Mouse (Mus musculus): ENCODE data around the gene Fnip2. TPM values are rescaled to one million over a fixed set of nuclear protein-coding genes. Genes with fewer than 3 reads are reported as not detected.

Fnip2 gene
- polyA plus RNA-seq, 1 experiment from 2014 or later, result 6.5 TPM

DNA sequence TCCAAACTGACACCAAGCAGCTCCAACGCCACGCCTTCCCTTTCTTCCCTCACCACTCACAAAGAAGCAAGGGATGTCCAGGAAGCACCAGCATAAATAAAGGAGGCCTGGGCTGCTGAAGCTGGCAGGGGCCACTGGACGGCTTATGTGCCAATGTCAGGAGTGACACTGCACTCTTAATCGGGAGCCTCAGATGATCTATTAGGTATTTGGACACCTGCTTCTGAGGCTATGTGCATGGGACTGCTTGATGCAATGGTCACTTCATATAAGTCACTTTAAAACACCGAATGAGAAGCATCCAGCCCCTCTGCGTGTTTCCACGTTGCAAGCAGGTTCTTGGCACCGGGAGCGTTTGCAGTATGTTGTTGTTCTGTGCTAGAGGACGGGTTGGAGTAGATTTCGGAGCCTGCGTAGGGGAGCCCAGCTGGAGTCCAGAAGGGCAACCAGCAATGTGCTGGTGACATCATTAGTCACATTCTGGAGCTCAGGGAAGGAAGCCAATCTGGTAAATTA, 126.6 kb downstream of the Fnip2 start:
- DNase-seq (ENCODE audit: extremely low spot score, low spot score), result no peak
- Histone ChIP-seq H3K4me3 (no peak overlapping the region), H3K27ac (no peak overlapping the region), H3K36me3 (replicated peaks) (no peaks in the 10 kb centered on the region), H3K9me3 (peaks cover 4% of the 10 kb centered on the region; the same call in 1 of the 2 replicates), H3K4me1 (no peaks in the 10 kb centered on the region), H3K27me3 (ENCODE audit: poor library complexity, severe bottlenecking) (no peaks in the 10 kb centered on the region)
- WGBS, result 82% methylated on average over 12 of the region's 12 CpGs

DNA sequence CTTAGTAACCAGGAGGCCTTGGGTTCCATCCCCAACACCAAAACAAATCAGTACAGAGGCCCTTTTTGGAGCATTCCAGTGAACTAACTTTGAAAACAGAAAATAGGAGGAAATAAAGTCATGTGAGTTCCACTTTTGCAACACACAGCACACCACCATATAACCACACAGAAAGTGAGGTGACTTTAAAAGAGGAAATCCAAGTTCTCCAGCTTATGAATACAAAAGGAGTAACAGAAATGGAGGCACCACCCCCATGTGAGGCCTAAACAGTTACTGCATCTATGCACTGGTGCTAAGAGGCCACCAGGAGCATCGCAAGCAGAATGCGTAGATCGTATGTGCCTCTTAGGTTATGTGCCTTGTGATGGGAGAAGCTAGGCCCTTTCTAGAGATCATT, 129.3 kb downstream of the Fnip2 start:
- DNase-seq (ENCODE audit: extremely low spot score, low spot score), result no peak
- WGBS, result 96% methylated on average over 3 of the region's 3 CpGs
- no peaks in the 10 kb centered on the region for H3K9me3 ChIP-seq
- peaks cover 5% of the 10 kb centered on the region; the same call in 1 of the 2 replicates for H3K4me1 ChIP-seq
- H3K36me3 ChIP-seq (replicated peaks), result no peaks in the 10 kb centered on the region
- no peaks in the 10 kb centered on the region for H3K27me3 ChIP-seq (ENCODE audit: poor library complexity, severe bottlenecking)
- no peak overlapping the region for H3K27ac ChIP-seq
- no peak overlapping the region for H3K4me3 ChIP-seq

DNA sequence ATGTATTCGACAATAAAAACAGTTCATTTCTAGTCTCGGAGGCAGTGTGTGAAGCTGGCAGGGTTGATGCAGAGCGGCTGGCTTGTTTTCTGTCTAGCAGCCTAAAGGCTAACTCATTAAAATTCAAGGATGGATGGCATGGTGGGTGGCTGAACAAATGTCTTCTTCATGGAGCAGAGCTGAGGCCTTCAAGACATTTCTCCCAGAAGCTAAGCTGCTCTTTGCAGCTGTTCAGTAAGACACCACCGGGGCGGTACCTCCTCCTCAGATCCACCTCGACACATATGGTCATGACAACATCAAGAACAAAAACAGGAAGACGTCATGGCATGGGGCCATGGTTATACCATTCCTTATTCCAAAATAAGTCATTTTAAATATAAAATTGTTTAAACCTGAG, 131.4 kb downstream of the Fnip2 start:
- peaks cover 5% of the 10 kb centered on the region; the same call in 1 of the 2 replicates for H3K4me1 ChIP-seq
- 92% methylated on average over 7 of the region's 7 CpGs for WGBS
- H3K27ac ChIP-seq, result no peak overlapping the region
- H3K4me3 ChIP-seq, result no peak overlapping the region
- no peaks in the 10 kb centered on the region for H3K9me3 ChIP-seq
- DNase-seq (ENCODE audit: extremely low spot score, low spot score), result no peak
- no peaks in the 10 kb centered on the region for H3K36me3 ChIP-seq (replicated peaks)
- no peaks in the 10 kb centered on the region for H3K27me3 ChIP-seq (ENCODE audit: poor library complexity, severe bottlenecking)

DNA sequence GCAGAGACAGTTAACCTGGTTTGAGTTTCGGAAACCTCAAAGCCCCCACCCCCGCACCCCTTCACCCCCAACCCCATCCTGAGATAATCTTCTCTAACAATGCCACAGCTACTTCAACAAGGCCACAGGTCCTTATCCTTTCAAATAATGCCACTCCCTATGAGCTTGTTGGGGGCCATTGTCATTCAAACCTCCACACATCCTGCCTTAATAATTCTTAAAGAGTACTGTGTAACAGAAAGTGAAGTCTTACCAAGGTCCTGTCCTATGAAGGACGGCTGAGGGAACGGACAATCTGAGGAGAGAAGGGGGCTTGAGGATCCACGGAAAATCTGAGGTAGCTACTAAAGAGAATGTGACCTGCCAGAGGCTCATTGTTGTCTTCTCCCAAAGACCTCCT, 132.6 kb downstream of the Fnip2 start:
- H3K4me1 ChIP-seq, result peaks cover 5% of the 10 kb centered on the region; the same call in 1 of the 2 replicates
- no peaks in the 10 kb centered on the region for H3K36me3 ChIP-seq (replicated peaks)
- 33% methylated on average over 5 of the region's 5 CpGs for WGBS
- H3K9me3 ChIP-seq, result no peaks in the 10 kb centered on the region
- no peak overlapping the region for H3K4me3 ChIP-seq
- DNase-seq (ENCODE audit: extremely low spot score, low spot score), result no peak
- H3K27me3 ChIP-seq (ENCODE audit: poor library complexity, severe bottlenecking), result no peaks in the 10 kb centered on the region
- H3K27ac ChIP-seq, result no peak overlapping the region

DNA sequence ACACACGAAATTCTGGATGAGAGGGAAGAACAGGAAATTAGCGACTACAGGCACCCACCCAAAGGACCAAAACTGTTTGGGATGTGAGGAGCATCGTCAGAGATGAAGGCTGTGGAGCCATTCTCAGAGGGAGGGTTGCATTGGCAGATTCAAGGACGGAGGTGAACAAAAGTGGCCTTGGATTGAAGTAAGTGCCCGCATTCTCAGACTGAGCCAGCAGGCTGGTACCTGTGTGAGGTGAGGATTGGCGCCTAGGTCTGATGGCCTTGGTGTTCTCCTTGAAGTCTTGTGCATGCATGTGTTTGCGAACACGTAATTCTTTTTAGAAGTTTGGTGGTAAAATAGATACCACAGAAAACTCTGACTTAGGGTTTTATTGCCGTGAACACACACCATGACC, 133.2 kb downstream of the Fnip2 start:
- Histone ChIP-seq H3K27me3 (ENCODE audit: poor library complexity, severe bottlenecking) (no peaks in the 10 kb centered on the region), H3K4me1 (peaks cover 5% of the 10 kb centered on the region; the same call in 1 of the 2 replicates), H3K27ac (no peak overlapping the region), H3K4me3 (no peak overlapping the region), H3K36me3 (replicated peaks) (no peaks in the 10 kb centered on the region), H3K9me3 (no peaks in the 10 kb centered on the region)
- no peak for DNase-seq (ENCODE audit: extremely low spot score, low spot score)
- WGBS, result 74% methylated on average over 9 of the region's 9 CpGs

DNA sequence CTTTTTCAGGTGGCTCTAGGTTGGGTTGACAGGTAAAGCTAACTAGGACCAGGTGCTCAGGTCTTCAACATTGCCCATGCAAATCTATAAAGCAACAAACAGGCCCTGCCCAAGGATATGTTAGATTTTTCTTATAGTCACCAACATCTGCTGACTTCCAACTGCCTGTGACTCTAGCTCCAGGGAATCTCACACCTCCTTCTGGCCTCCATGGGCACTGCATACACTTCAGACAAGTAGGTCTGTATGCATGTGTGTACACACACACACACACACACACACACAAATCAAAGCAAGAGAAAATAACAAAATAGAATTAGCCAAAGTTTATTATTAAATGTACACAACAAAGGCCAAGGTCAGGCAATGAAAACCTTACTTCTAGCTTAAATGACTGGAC, 134.0 kb downstream of the Fnip2 start:
- no peak for DNase-seq (ENCODE audit: extremely low spot score, low spot score)
- Histone ChIP-seq H3K36me3 (replicated peaks) (no peaks in the 10 kb centered on the region), H3K27ac (no peak overlapping the region)

DNA sequence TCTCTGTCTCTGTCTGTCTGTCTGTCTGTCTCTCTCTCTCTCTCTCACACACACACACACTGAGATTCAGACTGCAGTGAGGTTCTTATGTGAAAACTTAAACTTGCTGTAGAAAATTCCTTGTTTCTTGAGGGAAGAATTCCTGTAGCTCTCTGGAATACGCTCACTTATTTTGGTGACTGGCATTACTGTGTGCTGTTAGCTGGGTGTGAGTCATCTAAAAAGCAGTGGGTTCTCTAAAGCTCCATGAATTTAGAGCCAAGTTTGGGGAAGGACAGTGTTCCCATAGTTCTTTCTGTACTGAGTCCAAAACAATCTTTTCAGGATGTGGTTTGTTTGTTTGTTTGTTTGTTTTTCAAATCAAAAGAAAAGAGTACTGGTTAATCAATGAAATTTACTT, 142.2 kb downstream of the Fnip2 start:
- no peak for DNase-seq (ENCODE audit: extremely low spot score, low spot score)
- H3K4me3 ChIP-seq, result no peak overlapping the region
- no peaks in the 10 kb centered on the region for H3K9me3 ChIP-seq
- H3K4me1 ChIP-seq, result no peaks in the 10 kb centered on the region
- no peaks in the 10 kb centered on the region for H3K27me3 ChIP-seq (ENCODE audit: poor library complexity, severe bottlenecking)
- no peaks in the 10 kb centered on the region for H3K36me3 ChIP-seq (replicated peaks)
- WGBS, result 89% methylated on average over 1 of the region's 1 CpGs
- no peak overlapping the region for H3K27ac ChIP-seq

More for the DNA sequence above, 134.0 kb downstream of the Fnip2 start:
- Histone ChIP-seq H3K9me3 (no peaks in the 10 kb centered on the region), H3K4me1 (peaks cover 5% of the 10 kb centered on the region; the same call in 1 of the 2 replicates), H3K4me3 (no peak overlapping the region), H3K27me3 (ENCODE audit: poor library complexity, severe bottlenecking) (no peaks in the 10 kb centered on the region)

DNA sequence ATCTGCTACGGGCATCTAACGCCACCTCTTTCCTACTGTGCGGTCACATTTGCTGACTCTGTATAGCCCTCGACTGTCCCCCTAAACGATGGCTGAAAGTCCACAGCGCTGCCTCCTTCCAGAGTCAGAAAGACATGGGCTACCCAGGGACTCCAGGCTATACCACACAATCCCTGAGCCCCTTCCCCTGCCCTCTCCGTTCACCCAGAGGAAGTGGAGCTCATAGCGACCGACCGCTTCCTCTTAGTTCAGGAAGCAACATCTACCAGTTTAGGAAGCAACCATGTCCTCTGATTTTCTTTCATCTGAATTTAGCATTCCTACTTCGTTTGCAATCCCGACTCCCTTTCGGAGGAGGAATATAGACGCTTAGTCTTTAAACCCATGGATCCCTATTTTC, 148.7 kb downstream of the Fnip2 start:
- Histone ChIP-seq H3K27ac (peak overlapping the region; percentile 3; the same call in 1 of the 2 replicates), H3K36me3 (replicated peaks) (no peaks in the 10 kb centered on the region), H3K4me3 (no peak overlapping the region), H3K27me3 (ENCODE audit: poor library complexity, severe bottlenecking) (no peaks in the 10 kb centered on the region), H3K4me1 (peaks cover 31% of the 10 kb centered on the region), H3K9me3 (no peaks in the 10 kb centered on the region)
- 89% methylated on average over 14 of the region's 14 CpGs for WGBS
- no peak for DNase-seq (ENCODE audit: extremely low spot score, low spot score)

DNA sequence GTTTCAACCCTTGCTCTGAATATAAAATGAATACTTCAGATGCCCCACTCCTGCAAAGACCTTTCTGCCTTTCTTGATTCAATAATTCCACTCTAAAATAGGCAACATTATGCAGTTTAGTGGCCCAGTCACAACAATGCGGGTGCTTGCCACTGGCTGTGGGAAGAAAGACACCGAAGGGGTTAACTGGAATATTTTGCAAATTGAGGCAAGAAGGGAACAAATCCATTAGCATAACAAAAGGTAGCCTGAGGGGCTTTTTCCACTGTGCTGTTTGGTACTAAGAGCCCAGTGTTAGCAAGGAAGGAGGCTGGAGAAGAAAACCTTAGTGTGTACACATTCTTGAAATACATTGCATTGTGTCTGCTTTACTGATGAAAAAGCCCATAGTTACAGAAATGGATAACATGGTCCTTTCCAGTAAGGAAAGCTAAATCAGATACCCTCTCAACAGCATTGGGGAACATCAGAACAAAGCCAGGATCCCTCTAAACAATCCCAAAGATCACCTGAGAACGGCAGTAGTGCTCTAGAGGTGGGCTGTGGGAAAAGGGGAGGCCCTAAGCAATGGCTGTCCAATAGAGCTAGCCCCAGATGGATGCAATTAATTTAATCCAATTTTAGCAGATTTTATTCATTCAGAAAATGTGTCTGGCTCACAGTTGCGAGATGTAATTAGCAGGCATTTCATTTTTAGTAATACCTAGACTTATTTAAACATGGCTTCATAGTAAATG, 150.5 kb downstream of the Fnip2 start:
- H3K4me3 ChIP-seq, result peak overlapping the region; percentile 25
- no peaks in the 10 kb centered on the region for H3K27me3 ChIP-seq (ENCODE audit: poor library complexity, severe bottlenecking)
- no peaks in the 10 kb centered on the region for H3K36me3 ChIP-seq (replicated peaks)
- peak overlapping the region; percentile 82 for H3K27ac ChIP-seq
- H3K9me3 ChIP-seq, result no peaks in the 10 kb centered on the region
- peaks cover 35% of the 10 kb centered on the region for H3K4me1 ChIP-seq
- WGBS, result 25% methylated on average over 4 of the region's 4 CpGs
- peak; percentile 34 for DNase-seq (ENCODE audit: extremely low spot score, low spot score)

DNA sequence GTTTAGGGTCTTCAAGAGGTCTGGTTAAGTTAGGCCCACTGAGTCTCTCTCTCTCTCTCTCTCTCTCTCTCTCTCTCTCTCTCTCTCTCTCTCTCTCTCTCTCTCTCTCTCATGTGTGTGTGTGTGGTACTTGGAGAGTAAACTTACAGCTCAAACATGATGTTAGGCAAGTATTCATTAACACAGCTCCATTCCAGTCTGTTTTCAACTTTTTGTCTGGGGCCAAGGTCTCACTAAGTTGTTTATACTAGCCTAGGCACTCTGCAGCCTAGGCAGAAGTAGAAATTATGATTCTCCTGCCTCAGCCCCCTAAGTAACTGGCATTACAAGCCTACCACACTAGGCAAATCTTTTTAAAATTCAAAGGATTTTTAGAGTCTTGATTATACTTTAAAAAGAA, 151.7 kb downstream of the Fnip2 start:
- H3K27me3 ChIP-seq (ENCODE audit: poor library complexity, severe bottlenecking), result no peaks in the 10 kb centered on the region
- no peak for DNase-seq (ENCODE audit: extremely low spot score, low spot score)
- no peak overlapping the region for H3K4me3 ChIP-seq
- peaks cover 45% of the 10 kb centered on the region for H3K4me1 ChIP-seq
- H3K9me3 ChIP-seq, result no peaks in the 10 kb centered on the region
- no peaks in the 10 kb centered on the region for H3K36me3 ChIP-seq (replicated peaks)
- peak overlapping the region; percentile 82; the same call in 1 of the 2 replicates for H3K27ac ChIP-seq

DNA sequence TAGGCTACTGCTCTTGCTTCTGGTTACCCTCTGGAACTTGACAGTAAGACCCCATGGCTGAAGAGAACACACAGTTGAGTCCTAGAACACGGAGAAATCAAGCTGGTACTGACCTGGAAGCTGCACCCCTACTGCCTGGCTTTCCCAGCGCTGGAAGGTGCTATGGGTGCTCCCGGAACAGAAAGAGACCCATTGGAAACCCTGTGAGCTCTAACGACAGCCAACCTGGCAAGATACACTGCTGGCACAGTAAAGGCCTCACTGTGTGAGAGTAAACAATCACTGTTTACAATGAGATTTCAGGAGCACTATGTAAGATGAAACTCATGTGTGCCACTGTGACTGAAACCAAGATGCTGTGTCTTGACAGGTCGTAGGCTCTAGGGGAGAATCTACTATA, 152.5 kb downstream of the Fnip2 start:
- peak overlapping the region; percentile 56; the same call in 1 of the 2 replicates for H3K27ac ChIP-seq
- peaks cover 53% of the 10 kb centered on the region for H3K4me1 ChIP-seq
- 86% methylated on average over 5 of the region's 5 CpGs for WGBS
- no peaks in the 10 kb centered on the region for H3K27me3 ChIP-seq (ENCODE audit: poor library complexity, severe bottlenecking)
- H3K4me3 ChIP-seq, result no peak overlapping the region
- no peaks in the 10 kb centered on the region for H3K9me3 ChIP-seq
- DNase-seq (ENCODE audit: extremely low spot score, low spot score), result no peak
- no peaks in the 10 kb centered on the region for H3K36me3 ChIP-seq (replicated peaks)

DNA sequence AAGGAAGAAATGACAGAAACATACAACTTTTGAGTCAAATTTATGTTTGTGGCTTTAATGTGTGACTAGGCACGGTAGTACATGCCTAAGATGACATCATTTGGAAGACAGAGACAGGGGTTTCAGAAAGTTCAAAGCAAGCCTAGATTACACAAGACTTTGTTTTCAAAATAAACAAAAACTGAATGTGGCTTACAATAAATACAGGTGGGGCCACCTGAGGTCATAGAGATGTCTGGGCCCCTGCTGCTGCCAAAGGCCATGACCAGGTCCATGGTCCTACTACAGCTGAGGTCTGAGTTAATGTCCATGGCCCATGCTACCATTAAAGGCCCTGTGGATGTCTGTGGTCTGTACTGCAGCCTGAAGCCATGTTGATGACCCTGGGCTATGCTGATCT, 154.1 kb downstream of the Fnip2 start:
- Histone ChIP-seq H3K27ac (peak overlapping the region; percentile 45; the same call in 1 of the 2 replicates), H3K36me3 (replicated peaks) (no peaks in the 10 kb centered on the region), H3K4me3 (no peak overlapping the region), H3K27me3 (ENCODE audit: poor library complexity, severe bottlenecking) (no peaks in the 10 kb centered on the region), H3K9me3 (no peaks in the 10 kb centered on the region), H3K4me1 (peaks cover 63% of the 10 kb centered on the region)
- 82% methylated on average over 1 of the region's 1 CpGs for WGBS
- DNase-seq (ENCODE audit: extremely low spot score, low spot score), result no peak

DNA sequence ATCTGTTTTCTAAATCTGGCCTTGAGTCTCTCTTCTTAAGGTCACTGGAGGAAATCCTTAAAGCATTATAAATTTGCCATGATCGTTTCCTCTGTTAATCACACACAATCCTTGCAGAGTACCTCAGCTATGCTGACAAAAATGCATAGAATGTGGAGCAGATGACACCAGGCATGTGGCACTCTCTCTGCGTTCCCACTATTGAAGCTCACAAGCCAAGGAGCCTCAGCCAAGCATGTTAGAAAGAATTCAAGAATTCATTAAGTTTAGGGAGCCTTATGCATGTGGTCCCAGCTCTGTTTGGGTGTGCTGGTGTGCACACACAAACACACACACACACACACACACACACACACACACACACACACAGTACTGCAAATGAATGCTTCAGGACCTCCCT, 155.9 kb downstream of the Fnip2 start:
- Histone ChIP-seq H3K9me3 (no peaks in the 10 kb centered on the region), H3K4me1 (peaks cover 55% of the 10 kb centered on the region), H3K4me3 (no peak overlapping the region), H3K36me3 (replicated peaks) (no peaks in the 10 kb centered on the region), H3K27me3 (ENCODE audit: poor library complexity, severe bottlenecking) (no peaks in the 10 kb centered on the region), H3K27ac (no peak overlapping the region)
- DNase-seq (ENCODE audit: extremely low spot score, low spot score), result no peak
- 64% methylated on average over 2 of the region's 2 CpGs for WGBS
